Mouse (Mus musculus): ENCODE measurements around the gene Olfr694. TPM values are rescaled to one million over a fixed set of nuclear protein-coding genes. Genes with fewer than 3 reads are reported as not detected.

Olfr694 gene
- not detected in 2 replicates for polyA plus RNA-seq (2012; rRNA removed)

GRCm38 (mm10) chr7:106691714-106692113 is at the start of gene Olfr694:
TSS of gene Olfr694 (minus strand) at chr7:106691814.

GRCm38 (mm10) chr7:106716296-106716695 is 24.7 kb upstream of the Olfr694 start, which contains the start of gene Olfr695:
TSS of gene Olfr695 (minus strand) at chr7:106716396.

GRCm38 (mm10) chr7:106680484-106680883 is 11.1 kb downstream of the Olfr694 start, which contains the start of gene Olfr693:
TSS of gene Olfr693 (minus strand) at chr7:106680584.

Other genes with a start within 250 kb of the Olfr694 start
- gene Olfr693, start 11.2 kb downstream of the Olfr694 start, polyA plus RNA-seq (2012; rRNA removed) = not detected in 2 replicates
- not detected in 2 replicates for gene Olfr695, start 24.6 kb upstream of the Olfr694 start, polyA plus RNA-seq (2012; rRNA removed)
- not detected in 2 replicates for gene Olfr697, start 50.6 kb upstream of the Olfr694 start, polyA plus RNA-seq (2012; rRNA removed)
- not detected in 2 replicates for gene Olfr698, start 63.6 kb upstream of the Olfr694 start, polyA plus RNA-seq (2012; rRNA removed)
- gene Olfr699, start 101.4 kb upstream of the Olfr694 start, polyA plus RNA-seq (2012; rRNA removed) = not detected in 2 replicates
- gene Olfr700, start 117.0 kb upstream of the Olfr694 start, polyA plus RNA-seq (2012; rRNA removed) = not detected in 2 replicates
- 0.15 TPM in 1 of 2 replicates, not detected in the other for gene Olfr701, start 122.3 kb upstream of the Olfr694 start, polyA plus RNA-seq (2012; rRNA removed)
- not detected in 2 replicates for gene Olfr702, start 142.1 kb upstream of the Olfr694 start, polyA plus RNA-seq (2012; rRNA removed)
- gene Olfr703, start 151.5 kb upstream of the Olfr694 start, polyA plus RNA-seq (2012; rRNA removed) = not detected in 2 replicates
- not detected in 2 replicates for gene Olfr704, start 171.4 kb upstream of the Olfr694 start, polyA plus RNA-seq (2012; rRNA removed)
- not detected in 2 replicates for gene Olfr705, start 185.1 kb upstream of the Olfr694 start, polyA plus RNA-seq (2012; rRNA removed)
- gene Olfr706, start 196.3 kb upstream of the Olfr694 start, polyA plus RNA-seq (2012; rRNA removed) = not detected in 2 replicates
- not detected in 2 replicates for gene Olfr707, start 209.4 kb upstream of the Olfr694 start, polyA plus RNA-seq (2012; rRNA removed)
- gene Olfr1532-ps1, start 216.2 kb upstream of the Olfr694 start, polyA plus RNA-seq (2012; rRNA removed) = not detected in 2 replicates
- not detected in 2 replicates for gene Olfr709-ps1, start 240.4 kb upstream of the Olfr694 start, polyA plus RNA-seq (2012; rRNA removed)

Data from ovary, adult 2 months (tissue).